Mouse (Mus musculus): ENCODE data around the gene Steap4.

DNA sequence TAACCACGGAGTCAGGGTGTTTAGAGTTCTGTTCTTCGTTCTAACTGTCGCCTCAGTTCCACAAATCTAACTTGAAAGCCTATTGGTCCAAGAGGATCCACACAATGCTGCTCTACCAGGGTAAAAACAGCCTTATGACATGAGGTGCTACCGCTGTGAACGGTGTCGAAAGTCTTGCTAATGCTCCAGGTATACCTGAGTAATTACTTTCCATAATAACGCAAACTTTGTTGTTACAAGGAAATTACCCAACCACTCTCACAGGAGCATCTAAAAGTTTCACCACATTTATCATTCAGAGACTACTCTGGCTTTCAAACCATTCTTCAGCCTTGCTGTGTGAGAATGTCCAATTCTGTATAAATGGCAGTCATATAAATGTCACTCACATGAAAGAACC is 856 bp downstream of the Steap4 start:
- TF ChIP-seq CTCF (IDR thresholded peaks at IDR 0.05; ENCODE audit: low read depth, low read length): no peak
- no peak for TF ChIP-seq TAL1 (conservative IDR thresholded peaks at IDR 0.05; ENCODE audit: low read depth, low read length)
- no peak for TF ChIP-seq GATA1 (IDR thresholded peaks at IDR 0.05; ENCODE audit: borderline replicate concordance, low read length)
- no peak for TF ChIP-seq POLR2AphosphoS5 (IDR thresholded peaks at IDR 0.05; ENCODE audit: insufficient replicate concordance, low read depth, low read length)
- no peak for TF ChIP-seq GATA2 (IDR thresholded peaks at IDR 0.05; ENCODE audit: borderline replicate concordance, low read depth, low read length)
